Mouse (Mus musculus) splenic B cell, adult 2 months (primary cell): ENCODE results near the gene Nin.

Experiments used
- DNase-seq: peaks from one replicate; pipeline ENCODE4 v3.0.0-alpha.2; 2011; ENCODE audit warnings: low read depth, low spot score
- H3K27me3 ChIP-seq: 2 replicates; pipeline ENCODE4 v1.6.1; 2012; ENCODE audit warnings: mild to moderate bottlenecking, low read length, moderate library complexity, mixed read lengths; ENCODE audit not compliant: control insufficient read depth, poor library complexity, insufficient read depth, severe bottlenecking
- H3K36me3 ChIP-seq: 2 replicates; pipeline ENCODE4 v1.6.1; 2012; ENCODE audit warnings: mild to moderate bottlenecking, low read length, moderate library complexity, mixed read lengths; ENCODE audit not compliant: control insufficient read depth, poor library complexity, insufficient read depth, severe bottlenecking

The Nin gene

GRCm38 (mm10) chr12:70040981-70041380 is 72.5 kb downstream of the Nin start:
- Histone ChIP-seq H3K36me3 (peaks cover 21% of the 10 kb centered on the region; the same call in 1 of the 2 replicates), H3K27me3 (no peaks in the 10 kb centered on the region)
- DNase-seq = no peak

DNA sequence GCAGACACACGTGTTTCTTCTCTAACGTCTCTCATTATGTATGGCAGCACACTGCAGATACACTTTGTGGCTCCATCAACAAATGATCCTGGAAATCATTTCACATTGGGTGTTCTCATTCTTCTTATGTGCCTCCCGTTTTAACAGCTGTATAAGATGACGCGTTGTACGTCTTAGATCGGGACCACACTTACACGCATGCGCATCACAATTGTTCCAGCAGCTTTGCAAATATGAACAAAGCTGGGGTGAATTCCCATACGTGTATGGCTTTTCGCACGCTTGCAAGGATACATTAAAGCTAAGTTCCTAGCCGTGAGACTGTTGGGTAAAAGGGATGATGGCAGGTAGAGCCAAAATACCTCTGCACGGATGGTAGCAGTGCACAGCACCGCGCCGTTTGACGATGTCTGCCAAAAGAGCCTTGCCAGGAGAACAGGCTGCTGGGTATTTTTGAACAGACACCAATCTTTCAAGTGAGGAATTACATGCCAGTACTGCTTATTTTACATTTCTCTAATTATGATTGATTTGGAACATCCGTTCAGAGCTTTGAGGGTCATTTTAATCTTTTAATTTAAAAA is 76.7 kb downstream of the Nin start:
- peaks cover 19% of the 10 kb centered on the region; the same call in 1 of the 2 replicates for H3K36me3 ChIP-seq
- DNase-seq = no peak
- H3K27me3 ChIP-seq = no peaks in the 10 kb centered on the region

GRCm38 (mm10) chr12:70026233-70026632 is 87.3 kb downstream of the Nin start:
- DNase-seq = no peak
- H3K36me3 ChIP-seq = peaks cover 24% of the 10 kb centered on the region
- H3K27me3 ChIP-seq = no peaks in the 10 kb centered on the region

DNA sequence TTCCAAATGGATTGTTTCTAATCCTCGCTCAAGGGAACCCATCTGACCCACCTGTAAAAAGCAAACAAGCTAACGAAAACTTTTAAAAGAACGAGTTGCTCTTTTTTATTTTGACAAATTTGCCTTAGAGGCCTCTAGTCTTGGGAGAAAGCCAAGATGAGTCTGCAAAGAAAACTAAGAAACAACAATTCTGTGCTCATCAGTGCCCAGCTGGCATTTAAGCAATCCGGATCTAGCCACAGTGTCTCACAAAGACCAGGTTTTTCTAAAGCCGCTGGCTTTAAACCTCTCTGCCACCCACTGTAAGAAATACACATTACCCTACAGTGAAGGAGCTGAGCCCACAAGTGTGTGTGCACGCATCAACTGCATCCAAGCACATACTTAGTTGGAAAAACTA is 88.1 kb downstream of the Nin start:
- no peak for DNase-seq
- Histone ChIP-seq H3K36me3 (peaks cover 20% of the 10 kb centered on the region), H3K27me3 (no peaks in the 10 kb centered on the region)

DNA sequence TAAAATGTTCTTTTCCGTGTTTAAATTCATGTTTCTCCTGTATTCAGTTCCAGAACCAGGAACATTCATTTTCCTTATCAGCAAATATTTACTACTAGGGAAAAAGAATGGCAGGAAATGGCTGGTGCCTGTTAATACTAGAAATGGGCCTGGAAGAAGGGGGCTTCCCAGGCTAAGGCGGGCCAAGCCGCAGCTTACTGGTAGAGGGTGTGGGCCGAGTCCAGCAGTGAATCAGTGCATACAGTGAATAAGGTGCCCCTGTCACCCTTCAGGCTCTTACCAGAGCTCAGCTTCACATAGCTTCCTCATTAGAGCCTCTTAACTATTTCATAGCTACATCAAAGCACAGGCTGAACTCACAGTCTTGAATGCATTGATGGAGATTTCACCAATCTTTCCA is 89.9 kb downstream of the Nin start:
- Histone ChIP-seq H3K27me3 (no peaks in the 10 kb centered on the region), H3K36me3 (peaks cover 24% of the 10 kb centered on the region)
- no peak for DNase-seq

DNA sequence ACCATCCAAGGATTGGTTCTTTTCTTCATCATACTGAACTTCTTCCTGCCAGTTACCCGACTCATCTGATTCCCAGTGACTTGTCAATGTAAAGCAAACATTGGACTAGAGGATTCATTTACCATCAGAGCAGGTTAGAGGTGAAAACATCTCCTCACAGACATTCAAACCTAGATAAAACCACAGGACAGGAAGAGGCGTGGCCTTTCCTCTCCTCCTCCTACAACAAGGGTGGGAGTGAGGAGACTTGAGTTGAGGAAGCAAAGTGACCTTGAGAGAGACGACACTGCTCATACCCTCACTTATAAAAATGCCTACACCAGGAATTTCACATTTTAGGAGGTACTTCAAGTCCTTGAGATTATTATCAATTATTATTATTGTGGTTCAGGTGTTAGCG is 95.4 kb downstream of the Nin start:
- H3K27me3 ChIP-seq = no peaks in the 10 kb centered on the region
- peaks cover 20% of the 10 kb centered on the region for H3K36me3 ChIP-seq
- DNase-seq = peak; percentile 11

DNA sequence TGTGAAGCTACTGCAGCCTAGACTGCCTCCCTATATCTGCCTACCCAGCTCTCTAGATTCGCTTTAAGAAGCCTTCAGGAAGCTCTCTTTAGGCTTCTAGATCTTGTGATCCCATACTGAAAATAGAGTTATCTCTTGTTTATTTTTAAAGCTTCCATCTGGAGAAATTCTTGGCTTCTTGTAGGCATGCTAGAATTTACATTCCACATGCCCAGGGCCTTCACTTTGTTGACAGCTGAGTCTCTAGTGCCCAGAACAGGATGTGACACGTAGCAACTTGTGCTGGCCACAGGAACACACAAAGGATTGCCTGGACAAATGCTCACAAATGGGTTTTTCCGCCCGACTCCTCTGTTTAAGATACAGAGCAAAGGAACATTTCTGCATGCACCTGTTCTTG is 97.6 kb downstream of the Nin start:
- H3K27me3 ChIP-seq = no peaks in the 10 kb centered on the region
- no peak for DNase-seq

DNA sequence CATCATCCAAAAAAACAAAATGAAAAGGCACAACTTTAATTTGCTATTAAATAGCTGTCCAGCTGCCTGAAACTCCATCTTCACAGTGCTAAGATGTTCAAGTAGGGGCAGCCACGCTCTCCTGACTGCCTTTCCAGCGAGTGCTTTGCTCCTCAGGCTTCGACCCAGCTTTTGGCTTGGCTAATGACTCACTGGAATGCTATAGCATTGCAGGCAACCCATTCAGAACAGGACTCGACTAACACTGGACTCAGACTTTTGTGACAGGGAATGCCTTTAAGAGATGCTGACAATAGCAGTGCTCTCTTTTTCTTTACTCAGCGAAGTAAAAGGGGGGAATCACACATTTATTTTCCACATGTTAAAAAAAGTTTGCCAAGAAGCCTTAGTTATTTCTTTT is 101.8 kb downstream of the Nin start:
- Histone ChIP-seq H3K36me3 (peaks cover 6% of the 10 kb centered on the region; the same call in 1 of the 2 replicates), H3K27me3 (no peaks in the 10 kb centered on the region)
- DNase-seq = no peak

More for the DNA sequence above, 97.6 kb downstream of the Nin start:
- peaks cover 16% of the 10 kb centered on the region for H3K36me3 ChIP-seq

DNA sequence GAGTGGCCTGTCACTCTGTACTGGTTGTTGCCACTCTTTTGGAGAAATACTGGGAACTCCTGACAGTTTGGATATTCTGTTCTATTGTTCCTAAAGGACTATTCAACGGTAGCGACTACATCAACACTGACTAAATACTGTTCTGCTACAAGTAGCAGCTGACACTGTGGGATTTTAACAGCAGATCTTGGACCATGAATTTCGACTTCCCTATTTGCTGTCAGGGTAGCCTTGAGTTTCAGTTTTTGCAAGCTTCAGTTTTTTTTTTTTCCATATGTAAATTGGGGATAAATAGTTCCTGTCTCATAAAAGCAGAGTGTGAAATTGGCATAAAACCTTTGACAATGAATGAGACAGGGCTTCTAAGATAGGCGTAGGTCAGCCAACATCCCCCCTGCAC is 103.2 kb downstream of the Nin start:
- peaks cover 4% of the 10 kb centered on the region; the same call in 1 of the 2 replicates for H3K36me3 ChIP-seq
- no peaks in the 10 kb centered on the region for H3K27me3 ChIP-seq
- DNase-seq = peak; percentile 13

DNA sequence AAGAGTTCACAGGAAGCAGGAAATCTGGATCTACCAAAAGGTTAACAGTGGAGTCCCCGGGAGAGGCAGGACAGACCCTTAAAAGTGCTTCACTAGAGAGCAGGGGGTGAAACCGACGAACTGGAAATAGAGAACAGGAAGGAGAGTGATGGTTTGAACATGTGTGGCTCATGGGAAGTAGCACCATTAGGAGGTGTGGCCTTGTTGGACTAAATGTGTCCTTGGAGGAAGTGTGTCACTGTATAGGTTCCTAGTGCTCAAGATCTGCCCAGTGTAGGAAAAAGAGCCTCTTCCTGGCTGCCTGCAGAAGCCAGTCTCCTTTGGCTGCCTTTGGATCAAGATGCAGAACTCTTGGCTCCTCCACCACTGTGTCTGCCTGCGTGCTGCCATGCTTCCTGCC is 108.4 kb downstream of the Nin start:
- peak; percentile 15 for DNase-seq
- Histone ChIP-seq H3K36me3 (no peaks in the 10 kb centered on the region), H3K27me3 (no peaks in the 10 kb centered on the region)

- no peak for DNase-seq
- H3K27me3 ChIP-seq = no peaks in the 10 kb centered on the region
- H3K36me3 ChIP-seq = no peaks in the 10 kb centered on the region
These were observed 115.1 kb downstream of the Nin start for GRCm38 (mm10) chr12:69998186-69998983.

- H3K36me3 ChIP-seq = no peaks in the 10 kb centered on the region
- DNase-seq = no peak
- H3K27me3 ChIP-seq = no peaks in the 10 kb centered on the region
These were observed 118.1 kb downstream of the Nin start for GRCm38 (mm10) chr12:69995382-69995781.

GRCm38 (mm10) chr12:69986786-69987497 is 126.6 kb downstream of the Nin start, which contains the start of gene Sav1:
Gene Sav1, minus strand, starts transcription at chr12:69987002.
- no peaks in the 10 kb centered on the region for H3K36me3 ChIP-seq

GRCm38 (mm10) chr12:69986241-69986762 is 127.2 kb downstream of the Nin start:
- DNase-seq = peak; percentile 53
- Histone ChIP-seq H3K27me3 (no peaks in the 10 kb centered on the region), H3K36me3 (no peaks in the 10 kb centered on the region)

More at GRCm38 (mm10) chr12:69986786-69987497, 126.6 kb downstream of the Nin start, which contains the start of gene Sav1:
- peak; percentile 87 for DNase-seq
- H3K27me3 ChIP-seq = no peaks in the 10 kb centered on the region

DNA sequence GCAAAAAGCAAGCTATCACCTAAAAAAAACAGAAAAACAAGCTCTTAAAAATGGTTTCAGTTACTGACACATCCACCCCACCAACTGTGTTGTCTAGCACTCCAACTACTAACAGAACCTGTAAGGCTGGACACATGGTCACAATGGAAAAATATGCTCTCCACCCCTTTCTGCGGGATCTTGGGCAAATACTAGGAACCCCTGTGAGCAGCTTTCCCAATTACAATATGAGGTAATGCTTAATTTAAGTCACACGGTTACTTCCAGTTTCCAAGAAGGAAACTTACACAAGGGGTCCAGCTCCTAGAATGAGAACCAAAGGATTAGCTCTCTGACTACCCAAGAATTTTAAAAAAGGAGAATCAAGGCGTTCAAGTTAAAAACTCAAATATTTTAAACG is 128.0 kb downstream of the Nin start:
- no peaks in the 10 kb centered on the region for H3K27me3 ChIP-seq
- no peak for DNase-seq
- H3K36me3 ChIP-seq = no peaks in the 10 kb centered on the region
